Mouse (Mus musculus) CH12.LX (cell line): ENCODE measurements around the gene Fbxw8.

Experiments used
- CTCF ChIP-seq, 2 experiments: IDR thresholded peaks in 1 of 2; conservative IDR thresholded peaks in 1 of 2; 2 replicates each; pipeline ENCODE4 v1.5.1; 2011 to 2012; ENCODE audit warnings: low read depth in 2 of 2, low read length in 2 of 2, improper control_type of control experiment in 1 of 2, inconsistent platforms in 1 of 2, mild to moderate bottlenecking in 1 of 2, moderate library complexity in 1 of 2
- HCFC1 ChIP-seq: IDR thresholded peaks from 2 replicates; pipeline ENCODE4 v1.6.1; 2012; ENCODE audit warnings: low read depth, mild to moderate bottlenecking, inconsistent platforms, low read length, improper control_type of control experiment
- JUN ChIP-seq: IDR thresholded peaks from 2 replicates; pipeline ENCODE4 v1.6.1; 2011; ENCODE audit warnings: low read depth, mild to moderate bottlenecking, low read length, improper control_type of control experiment, moderate library complexity; ENCODE audit not compliant: insufficient read depth
- POLR2A ChIP-seq: IDR thresholded peaks from 2 replicates; pipeline ENCODE4 v1.6.1; 2011; ENCODE audit warnings: low read depth, mild to moderate bottlenecking, improper control_type of control experiment, low read length
- POLR2AphosphoS2 ChIP-seq: IDR thresholded peaks from 2 replicates; pipeline ENCODE4 v1.6.1; 2011; ENCODE audit warnings: low read depth, low read length, improper control_type of control experiment

DNA sequence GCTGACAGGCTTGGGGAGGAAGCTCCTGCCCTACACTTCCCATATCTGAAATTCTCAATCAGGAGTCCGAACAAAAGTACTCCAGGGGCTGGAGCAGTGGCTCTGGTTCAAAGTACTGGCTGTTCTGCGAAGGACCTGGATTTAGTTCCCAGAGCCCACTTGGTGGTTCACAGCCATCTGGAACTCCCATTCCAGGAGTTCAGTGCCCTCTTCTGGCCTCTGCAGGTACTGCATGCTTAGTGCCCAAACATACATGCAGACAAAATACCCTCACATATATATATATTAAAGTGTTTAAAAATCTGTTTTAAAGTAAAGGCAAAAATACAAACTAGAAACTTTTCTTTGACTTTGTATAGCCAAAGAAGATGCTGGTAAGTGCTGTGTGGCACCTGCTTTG lies 64.4 kb downstream of the Fbxw8 start:
- TF ChIP-seq CTCF (conservative IDR thresholded peaks at IDR 0.05 in 1 of 2, IDR thresholded peaks at IDR 0.05 in 1 of 2; ENCODE audit: low read depth in 2 of 2, low read length in 2 of 2) (peak; percentile 54 to 70), HCFC1 (no peak), POLR2A (no peak), POLR2AphosphoS2 (no peak), JUN (no peak)
